Mouse (Mus musculus): ENCODE measurements around the gene Tpbgl. TPM values are rescaled to one million over a fixed set of nuclear protein-coding genes. Genes with fewer than 3 reads are reported as not detected.
A peak's percentile ranks its signal among the peaks of the same experiment; 100 is the strongest.

Tpbgl gene
- polyA plus RNA-seq, 1 experiment: 3.8 TPM

GRCm38 (mm10) chr7:99579491-99580190 lies 47.3 kb downstream of the Tpbgl start:
- 34% methylated on average over 16 of the region's 16 CpGs for WGBS
- no peaks in the 10 kb centered on the region for H3K36me3 ChIP-seq (ENCODE audit: control insufficient read depth, insufficient read depth, low read length)
- peak; percentile 33 for DNase-seq
- no peak overlapping the region for H3K27ac ChIP-seq (ENCODE audit: insufficient read depth, low read depth, low read length)
- TF ChIP-seq CTCF (conservative IDR thresholded peaks at IDR 0.05; ENCODE audit: insufficient read depth, insufficient read length, low read depth, low read length) (no peak), POLR2A (IDR thresholded peaks at IDR 0.05; ENCODE audit: low read depth, low read length) (no peak)
- H3K27me3 ChIP-seq (replicated peaks; ENCODE audit: control insufficient read depth, insufficient read depth, low read length): no peaks in the 10 kb centered on the region
- H3K4me1 ChIP-seq (ENCODE audit: control insufficient read depth, insufficient read depth, low read length): no peaks in the 10 kb centered on the region
- H3K4me3 ChIP-seq (ENCODE audit: insufficient read depth, low read depth, low read length): no peak overlapping the region

GRCm38 (mm10) chr7:99578246-99578645 lies 48.7 kb downstream of the Tpbgl start:
- TF ChIP-seq CTCF (conservative IDR thresholded peaks at IDR 0.05; ENCODE audit: insufficient read depth, insufficient read length, low read depth, low read length) (no peak), POLR2A (IDR thresholded peaks at IDR 0.05; ENCODE audit: low read depth, low read length) (no peak)
- DNase-seq: no peak
- H3K4me3 ChIP-seq (ENCODE audit: insufficient read depth, low read depth, low read length): no peak overlapping the region
- H3K27ac ChIP-seq (ENCODE audit: insufficient read depth, low read depth, low read length): no peak overlapping the region
- H3K27me3 ChIP-seq (replicated peaks; ENCODE audit: control insufficient read depth, insufficient read depth, low read length): no peaks in the 10 kb centered on the region
- H3K4me1 ChIP-seq (ENCODE audit: control insufficient read depth, insufficient read depth, low read length): no peaks in the 10 kb centered on the region
- WGBS: 74% methylated on average over 3 of the region's 3 CpGs
- H3K36me3 ChIP-seq (ENCODE audit: control insufficient read depth, insufficient read depth, low read length): no peaks in the 10 kb centered on the region

Other genes with a start within 250 kb of the Tpbgl start
- gene Gdpd5, start 245.7 kb downstream of the Tpbgl start, polyA plus RNA-seq (2012; rRNA removed): 10.4 and 11.5 TPM in 2 replicates
- gene Klhl35, start 161.1 kb downstream of the Tpbgl start, polyA plus RNA-seq (2012; rRNA removed): 0.16 and 0.23 TPM in 2 replicates
- 240 and 386 TPM in 2 replicates for gene Rps3, start 143.4 kb downstream of the Tpbgl start, polyA plus RNA-seq (2012; rRNA removed)
- 47.1 and 48.8 TPM in 2 replicates for gene Arrb1, start 91.6 kb downstream of the Tpbgl start, polyA plus RNA-seq (2012; rRNA removed)
- 28.4 and 35.0 TPM in 2 replicates for gene Slco2b1, start 84.2 kb upstream of the Tpbgl start, polyA plus RNA-seq (2012; rRNA removed)
- not detected in 2 replicates for gene Olfr520, start 103.2 kb upstream of the Tpbgl start, polyA plus RNA-seq (2012; rRNA removed)
- not detected in 2 replicates for gene Olfr521, start 136.4 kb upstream of the Tpbgl start, polyA plus RNA-seq (2012; rRNA removed)
- 1.9 and 2.2 TPM in 2 replicates for gene Neu3, start 201.3 kb upstream of the Tpbgl start, polyA plus RNA-seq (2012; rRNA removed)
- gene Xrra1, start 232.0 kb upstream of the Tpbgl start, polyA plus RNA-seq (2012; rRNA removed): 0.22 and 0.24 TPM in 2 replicates
- 26.8 and 39.7 TPM in 2 replicates for gene Spcs2, start 236.4 kb upstream of the Tpbgl start, polyA plus RNA-seq (2012; rRNA removed)

All from kidney, adult 2 months (tissue).